ENCODE assay signal across 12 mouse cellular contexts in the genomic region with DNA sequence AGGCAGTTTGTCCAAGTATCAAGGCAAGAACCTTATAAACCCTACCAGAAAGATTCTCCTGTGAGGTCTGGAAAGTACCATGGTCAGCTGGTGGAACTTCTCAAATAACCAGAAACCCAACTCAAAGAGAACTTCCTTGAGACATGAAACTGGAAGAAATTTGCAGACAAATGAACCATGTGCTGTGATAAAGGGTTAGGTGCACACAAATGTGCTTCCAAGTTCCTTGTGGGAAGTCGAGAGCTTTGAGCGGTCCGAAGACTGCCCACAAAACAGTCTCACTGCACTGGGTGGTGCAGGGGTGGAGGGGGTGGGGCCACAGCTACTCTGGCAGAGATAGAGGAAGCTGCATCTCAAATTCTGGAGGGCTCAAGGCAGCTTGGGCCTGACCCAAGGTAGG.
DNase-seq lines count a peak whose midpoint lies in the region; ATAC-seq and TF ChIP-seq lines count a peak whose summit lies in the region.
"Had no signal": no experiment of that assay in that cellular context is flagged by ENCODE, and none has a peak within 500 bp of the region (broad histone marks: within the 10 kb centered on the region; RNA-seq: fewer than 3 reads in every experiment).

No protein-coding gene starts in this region.

- DNase-seq in kidney, adult 9 months, result no peak
- DNase-seq in c-Kit-positive CD71-positive TER-119-positive erythroid progenitor cells, embryonic 14.5 days (ENCODE audit: low spot score), result peak; percentile 10
- peak; percentile 42 to 52 for DNase-seq in spleen, adult 2 months (ENCODE audit: low read depth in 1 of 2, low spot score in 2 of 2)
- no peak for DNase-seq in left cerebral cortex, postnatal 36 days (ENCODE audit: low spot score in 2 of 2)
- no peak for DNase-seq in frontal cortex, postnatal 14 days (ENCODE audit: low spot score in 2 of 2)
- no peak for DNase-seq in cerebellum, postnatal 10 days
- DNase-seq: right cerebral cortex, adult 18-20 months had no signal

- intact Hi-C loops in left cerebral cortex, postnatal 36 days (cut with DNase I), result no loop called here

- ATAC-seq in kidney, embryonic 16.5 days (ENCODE audit: low FRiP score, low TSS enrichment), result 0 out of 2 replicates have a peak, but pooled peaks have one; percentile 19
- ATAC-seq in liver, embryonic 15.5 days (ENCODE audit: insufficient read depth), result peak; percentile 59
- ATAC-seq: CD4-positive, CD25-positive, alpha-beta regulatory T cell, adult 4 months had no signal

- no peak for TF ChIP-seq POLR2A in spleen, adult 2 months (IDR thresholded peaks at IDR 0.05; ENCODE audit: low read depth, low read length)

- no peak for TF ChIP-seq CTCF in spleen, adult 2 months (IDR thresholded peaks at IDR 0.05; ENCODE audit: extremely low read depth, insufficient read depth, insufficient read length, insufficient replicate concordance)

- H3K27ac ChIP-seq in kidney, embryonic 16.5 days (ENCODE audit: low read length), result no peak overlapping the region
- no peak overlapping the region for H3K27ac ChIP-seq in liver, embryonic 15.5 days (replicated peaks)
- H3K27ac ChIP-seq in spleen, adult 2 months (ENCODE audit: insufficient read depth, low read length), result peak overlapping the region; percentile 73
- H3K27ac ChIP-seq: heart, embryonic 15.5 days had no signal

- no peaks in the 10 kb centered on the region for H3K9me3 ChIP-seq in kidney, embryonic 16.5 days (ENCODE audit: low read length)
- H3K9me3 ChIP-seq in liver, embryonic 15.5 days (replicated peaks), result no peaks in the 10 kb centered on the region
- H3K9me3 ChIP-seq: heart, embryonic 15.5 days; megakaryocyte, embryonic 14.5 days had no signal

- no peak overlapping the region for H3K4me3 ChIP-seq in kidney, embryonic 16.5 days (ENCODE audit: low read length)
- no peak overlapping the region for H3K4me3 ChIP-seq in liver, embryonic 15.5 days (replicated peaks)
- H3K4me3 ChIP-seq in spleen, adult 2 months (ENCODE audit: extremely low read depth, insufficient read depth, insufficient read length), result no peak overlapping the region
- H3K4me3 ChIP-seq: heart, embryonic 15.5 days; megakaryocyte, embryonic 14.5 days had no signal

- WGBS in kidney, embryonic 16.5 days, result 70% methylated on average over 3 of the region's 3 CpGs
- WGBS in liver, embryonic 15.5 days (ENCODE audit: insufficient replicate concordance), result 17% methylated on average over 3 of the region's 3 CpGs
- WGBS in spleen, adult 2 months, result 3% methylated on average over 3 of the region's 3 CpGs

- peaks cover 9% of the 10 kb centered on the region for H3K27me3 ChIP-seq in kidney, embryonic 16.5 days (ENCODE audit: insufficient read depth, low read length)
- peaks cover 11% of the 10 kb centered on the region; the same call in 1 of the 2 replicates for H3K27me3 ChIP-seq in liver, embryonic 15.5 days
- no peaks in the 10 kb centered on the region for H3K27me3 ChIP-seq in spleen, adult 2 months (ENCODE audit: control insufficient read depth, insufficient read depth, low read length)

- H3K36me3 ChIP-seq in kidney, embryonic 16.5 days (ENCODE audit: insufficient read depth, low read length), result no peaks in the 10 kb centered on the region
- H3K36me3 ChIP-seq in liver, embryonic 15.5 days (replicated peaks), result no peaks in the 10 kb centered on the region
- no peaks in the 10 kb centered on the region for H3K36me3 ChIP-seq in spleen, adult 2 months (ENCODE audit: control insufficient read depth, insufficient read depth, low read length)
- H3K36me3 ChIP-seq: heart, embryonic 15.5 days had no signal

- H3K9ac ChIP-seq in kidney, embryonic 16.5 days (replicated peaks; ENCODE audit: low read length), result no peak overlapping the region
- H3K9ac ChIP-seq in liver, embryonic 15.5 days, result no peak overlapping the region
- H3K9ac ChIP-seq: heart, embryonic 15.5 days had no signal

- peaks cover 25% of the 10 kb centered on the region for H3K4me1 ChIP-seq in kidney, embryonic 16.5 days (ENCODE audit: insufficient read depth, low read length)
- H3K4me1 ChIP-seq in liver, embryonic 15.5 days (replicated peaks), result peaks cover 9% of the 10 kb centered on the region
- H3K4me1 ChIP-seq in spleen, adult 2 months (ENCODE audit: control insufficient read depth, insufficient read depth, insufficient read length), result peaks cover 9% of the 10 kb centered on the region

- H3K4me2 ChIP-seq in kidney, embryonic 16.5 days (replicated peaks; ENCODE audit: low read depth, low read length), result no peak overlapping the region
- peak overlapping the region; percentile 41 for H3K4me2 ChIP-seq in liver, embryonic 15.5 days
- H3K4me2 ChIP-seq: heart, embryonic 15.5 days had no signal

Comparison
In these comparisons a context has a peak if more than half of its experiments do, and no peak if none do; other contexts are left out.
1. DNase-seq: peak in c-Kit-positive CD71-positive TER-119-positive erythroid progenitor cells, embryonic 14.5 days (single experiment) and spleen, adult 2 months (2 of 2); none in kidney, adult 9 months (single experiment), left cerebral cortex, postnatal 36 days (0 of 2), frontal cortex, postnatal 14 days (0 of 2) and cerebellum, postnatal 10 days (0 of 2).